Mouse (Mus musculus) layer of hippocampus, postnatal 14 days (tissue): ENCODE results near the gene Men1. TPM values are rescaled to one million over a fixed set of nuclear protein-coding genes. Genes with fewer than 3 reads are reported as not detected.
"Not testable (repeated sequence)": the region's sequence is repeated elsewhere in the genome, so short reads cannot be mapped to it uniquely, and the experiment has no call there.

ENCODE experiments used
- DNase-seq, 2 experiments: peaks; one replicate each; pipeline ENCODE4 v3.0.0; 2021 to 2022; ENCODE audit warnings: low spot score in 2 of 2, mixed read lengths in 1 of 2
- total RNA-seq, 2 experiments: library from RNA; stranded (reverse); gene quantifications; 2 replicates each; pipeline ENCODE4 v1.2.3; 2021

Men1 gene
- total RNA-seq, 2 experiments from 2014 or later = 66.4 to 68.2 TPM

- peak; percentile 81 to 91 for DNase-seq
Observed at GRCm38 (mm10) chr19:6304787-6305516, 29.8 kb upstream of the Men1 start.

- DNase-seq = no peak
Observed at GRCm38 (mm10) chr19:6305517-6306115, 29.2 kb upstream of the Men1 start.

- no peak for DNase-seq
Observed at GRCm38 (mm10) chr19:6306137-6306551, 28.6 kb upstream of the Men1 start, which contains the start of gene Cdc42bpg. Gene Cdc42bpg (plus strand): TSS chr19:6306456.

- DNase-seq = peak; percentile 56 to 64
Observed at GRCm38 (mm10) chr19:6306586-6306985, 28.2 kb upstream of the Men1 start.

- DNase-seq = no peak
Observed at GRCm38 (mm10) chr19:6307733-6308531, 26.8 kb upstream of the Men1 start.

GRCm38 (mm10) chr19:6310181-6310580, 24.6 kb upstream of the Men1 start:
- no peak for DNase-seq

GRCm38 (mm10) chr19:6311783-6312182, 23.0 kb upstream of the Men1 start:
- not testable (repeated sequence) for DNase-seq

- no peak for DNase-seq
Observed at GRCm38 (mm10) chr19:6313796-6314195, 21.0 kb upstream of the Men1 start.

- no peak for DNase-seq
Observed at GRCm38 (mm10) chr19:6314513-6314912, 20.3 kb upstream of the Men1 start.

- DNase-seq = no peak
Observed at GRCm38 (mm10) chr19:6315573-6315972, 19.2 kb upstream of the Men1 start.

- no peak for DNase-seq
Observed at GRCm38 (mm10) chr19:6318145-6318544, 16.6 kb upstream of the Men1 start.

GRCm38 (mm10) chr19:6321358-6321757, 13.4 kb upstream of the Men1 start:
- no peak for DNase-seq

- no peak for DNase-seq
Observed at GRCm38 (mm10) chr19:6321786-6322621, 12.8 kb upstream of the Men1 start.

- no peak for DNase-seq
Observed at GRCm38 (mm10) chr19:6324751-6325150, 10.0 kb upstream of the Men1 start.

GRCm38 (mm10) chr19:6331178-6331577, 3.6 kb upstream of the Men1 start:
- DNase-seq = no peak

- DNase-seq = peak; percentile 36 to 68
Observed at GRCm38 (mm10) chr19:6331719-6332516, 2.9 kb upstream of the Men1 start.

GRCm38 (mm10) chr19:6333761-6334595, 801 bp upstream of the Men1 start:
- no peak for DNase-seq

GRCm38 (mm10) chr19:6335458-6335827, 664 bp downstream of the Men1 start:
- DNase-seq = no peak

GRCm38 (mm10) chr19:6336920-6337319, 2.1 kb downstream of the Men1 start:
- no peak for DNase-seq
